Mouse (Mus musculus) layer of hippocampus, postnatal 14 days (tissue): Measurements from ENCODE around the gene Nxpe2. TPM values are rescaled to one million over a fixed set of nuclear protein-coding genes. Genes with fewer than 3 reads are reported as not detected.
"Not testable (repeated sequence)": the region's sequence is repeated elsewhere in the genome, so short reads cannot be mapped to it uniquely, and the experiment has no call there.

ENCODE experiments used
- DNase-seq, 2 experiments: peaks; one replicate each; pipeline ENCODE4 v3.0.0; 2021 to 2022; ENCODE audit warnings: low spot score in 2 of 2, mixed read lengths in 1 of 2
- total RNA-seq, 2 experiments: library from RNA; stranded (reverse); gene quantifications; 2 replicates each; pipeline ENCODE4 v1.2.3; 2021

The Nxpe2 gene
- total RNA-seq, 2 experiments from 2014 or later: 0.23 to 0.36 TPM

- not testable (repeated sequence) for DNase-seq
Observed at GRCm38 (mm10) chr9:48303564-48303963, 49.7 kb downstream of the Nxpe2 start.

GRCm38 (mm10) chr9:48298983-48299382 is 54.3 kb downstream of the Nxpe2 start:
- no peak for DNase-seq

- DNase-seq: no peak
Observed at GRCm38 (mm10) chr9:48294754-48295153, 58.5 kb downstream of the Nxpe2 start.

- no peak for DNase-seq
Observed at GRCm38 (mm10) chr9:48290281-48290680, 63.0 kb downstream of the Nxpe2 start.

- no peak for DNase-seq
Observed at GRCm38 (mm10) chr9:48284221-48284620, 69.0 kb downstream of the Nxpe2 start.

- DNase-seq: peak; percentile 9 to 29
Observed at GRCm38 (mm10) chr9:48276831-48277230, 76.4 kb downstream of the Nxpe2 start.

Other genes starting within 250 kb of the Nxpe2 start
- 10 to 100 TPM; 10.8 to 10.9 TPM for gene Nxpe4, start 191.4 kb downstream of the Nxpe2 start, total RNA-seq
- 10 to 100 TPM; 94.3 to 95.8 TPM for gene Rexo2, start 127.2 kb upstream of the Nxpe2 start, total RNA-seq
- 10 to 100 TPM; 34.0 to 38.9 TPM for gene Rbm7, start 141.8 kb upstream of the Nxpe2 start, total RNA-seq
- gene Gm5617, start 142.0 kb upstream of the Nxpe2 start, total RNA-seq: 10 to 100 TPM; 11.2 to 14.2 TPM